Comparison of ENCODE assay signal across 21 mouse cellular contexts in genomic region chr14:105115402-105115801, GRCm38 (mm10).
A peak's percentile ranks its signal among the peaks of the same experiment; 100 is the strongest.
DNase-seq lines count a peak whose midpoint lies in the region; ATAC-seq and TF ChIP-seq lines count a peak whose summit lies in the region.
"Had no signal": no experiment of that assay in that cellular context is flagged by ENCODE, and none has a peak within 500 bp of the region (broad histone marks: within the 10 kb centered on the region; RNA-seq: fewer than 3 reads in every experiment).

No protein-coding gene starts in this region.

- H3K36me3 ChIP-seq in kidney, embryonic 15.5 days, result peaks cover 27% of the 10 kb centered on the region
- H3K36me3 ChIP-seq in kidney, postnatal 0 days (ENCODE audit: insufficient read depth, low read length), result peaks cover 14% of the 10 kb centered on the region

- H3K4me1 ChIP-seq in kidney, embryonic 15.5 days, result no peaks in the 10 kb centered on the region
- H3K4me1 ChIP-seq in kidney, postnatal 0 days (replicated peaks; ENCODE audit: insufficient read depth, low read length), result no peaks in the 10 kb centered on the region
- H3K4me1 ChIP-seq: embryonic facial prominence, embryonic 13.5 days; embryonic facial prominence, embryonic 15.5 days; forebrain, embryonic 10.5 days; forebrain, embryonic 12.5 days had no signal

- H3K9me3 ChIP-seq in kidney, embryonic 15.5 days (replicated peaks), result no peaks in the 10 kb centered on the region
- no peaks in the 10 kb centered on the region for H3K9me3 ChIP-seq in kidney, postnatal 0 days (replicated peaks; ENCODE audit: low read length)
- H3K9me3 ChIP-seq: embryonic facial prominence, embryonic 13.5 days; embryonic facial prominence, embryonic 15.5 days; forebrain, embryonic 10.5 days; forebrain, embryonic 12.5 days had no signal

- TF ChIP-seq CTCF in kidney, postnatal 0 days (IDR thresholded peaks at IDR 0.05; ENCODE audit: low read depth), result no peak

- no peaks in the 10 kb centered on the region for H3K27me3 ChIP-seq in kidney, embryonic 15.5 days
- no peaks in the 10 kb centered on the region for H3K27me3 ChIP-seq in kidney, postnatal 0 days (ENCODE audit: insufficient read depth, low read length)
- H3K27me3 ChIP-seq: embryonic facial prominence, embryonic 13.5 days; embryonic facial prominence, embryonic 15.5 days; forebrain, embryonic 12.5 days had no signal

- no peak overlapping the region for H3K9ac ChIP-seq in kidney, embryonic 15.5 days
- H3K9ac ChIP-seq in kidney, postnatal 0 days (ENCODE audit: low read depth, low read length), result no peak overlapping the region
- H3K9ac ChIP-seq: embryonic facial prominence, embryonic 13.5 days; embryonic facial prominence, embryonic 15.5 days; forebrain, embryonic 12.5 days had no signal

- peak; percentile 92 for ATAC-seq in kidney, embryonic 15.5 days (replicated peaks; ENCODE audit: low FRiP score)
- no peak; the same call in 1 of the 2 replicates for ATAC-seq in kidney, postnatal 0 days (replicated peaks; ENCODE audit: low FRiP score, low read depth)
- ATAC-seq: forebrain, embryonic 14.5 days; forebrain, embryonic 16.5 days had no signal

- H3K4me3 ChIP-seq in kidney, embryonic 15.5 days (replicated peaks), result no peak overlapping the region
- no peak overlapping the region for H3K4me3 ChIP-seq in kidney, postnatal 0 days (replicated peaks; ENCODE audit: low read depth, low read length)
- H3K4me3 ChIP-seq: embryonic facial prominence, embryonic 13.5 days; embryonic facial prominence, embryonic 15.5 days; erythroblast, embryonic 14.5 days; forebrain, embryonic 10.5 days; forebrain, embryonic 12.5 days had no signal

- no peak overlapping the region for H3K4me2 ChIP-seq in kidney, embryonic 15.5 days
- no peak overlapping the region for H3K4me2 ChIP-seq in kidney, postnatal 0 days (ENCODE audit: low read length)
- H3K4me2 ChIP-seq: embryonic facial prominence, embryonic 13.5 days; embryonic facial prominence, embryonic 15.5 days; forebrain, embryonic 12.5 days had no signal

- no peak overlapping the region for H3K27ac ChIP-seq in kidney, embryonic 15.5 days
- H3K27ac ChIP-seq in kidney, postnatal 0 days, result no peak overlapping the region
- H3K27ac ChIP-seq: embryonic facial prominence, embryonic 13.5 days; embryonic facial prominence, embryonic 15.5 days; forebrain, embryonic 10.5 days; forebrain, embryonic 12.5 days had no signal

- 27% methylated on average over 2 of the region's 2 CpGs for WGBS in kidney, embryonic 15.5 days
- WGBS in kidney, postnatal 0 days, result 40% methylated on average over 2 of the region's 2 CpGs

- no peak for DNase-seq in kidney, adult 8-10 months
- peak; percentile 79 for DNase-seq in kidney, postnatal 0 days (ENCODE audit: low spot score)
- no peak for DNase-seq in kidney, postnatal 25 days
- DNase-seq: adrenal gland, adult 2 months; adrenal gland, postnatal 10 days; adrenal gland, postnatal 25 days; cerebellum, adult 11 months; cerebellum, adult 18-20 months; cerebellum, adult 8-10 months; cerebellum, adult 9-11 months; cerebellum, postnatal 14 days; cerebellum, postnatal 36 days; embryo, embryonic 11 days had no signal
